Mouse (Mus musculus) Patski (cell line): ENCODE results near the gene Brca2. TPM values are rescaled to one million over a fixed set of nuclear protein-coding genes. Genes with fewer than 3 reads are reported as not detected.
A peak's percentile ranks its signal among the peaks of the same experiment; 100 is the strongest.

ENCODE experiments used
- ATAC-seq: fragments of 100-300 bp; one replicate; pipeline ENCODE4 v1.8.0; 2021
- CTCF ChIA-PET: fragments of 350-600 bp; sonication (Branson Sonifier 250); formaldehyde crosslinking; loops from one replicate; lab custom pipeline; 2022; ENCODE audit warnings: inconsistent platforms; lab: Charles Lee
- POLR2A ChIA-PET: fragments of 350-600 bp; sonication (Branson Sonifier 250); formaldehyde crosslinking; loops from one replicate; lab custom pipeline; 2022; ENCODE audit warnings: antibody characterized with exemption, inconsistent platforms; lab: Charles Lee
- DNase-seq: peaks from one replicate; pipeline ENCODE4 v3.0.0-alpha.2; 2011; ENCODE audit warnings: low read depth, low spot score
- H3K27me3 ChIP-seq: fragments of 371-371 bp; one replicate; pipeline ENCODE4 v1.5.1; 2021
- CTCF ChIP-seq: fragments of 100-300 bp; IDR thresholded peaks from one replicate; pipeline ENCODE4 v1.5.1; 2021
- in situ Hi-C: fragments of 300-500 bp; cut with MboI; formaldehyde crosslinking; loops from 3 replicates; pipeline ENCODE4 v1.11.1; 2018; ENCODE audit warnings: low pct_unique_long_range_greater_than_20kb, mixed read lengths
- polyA plus RNA-seq: library from polyadenylated mRNA; unstranded; gene quantifications from one replicate; pipeline ENCODE4 v1.2.3, GENCODE M21; 2021

The Brca2 gene
- polyA plus RNA-seq, 1 experiment from 2014 or later, result 10.6 TPM

DNA sequence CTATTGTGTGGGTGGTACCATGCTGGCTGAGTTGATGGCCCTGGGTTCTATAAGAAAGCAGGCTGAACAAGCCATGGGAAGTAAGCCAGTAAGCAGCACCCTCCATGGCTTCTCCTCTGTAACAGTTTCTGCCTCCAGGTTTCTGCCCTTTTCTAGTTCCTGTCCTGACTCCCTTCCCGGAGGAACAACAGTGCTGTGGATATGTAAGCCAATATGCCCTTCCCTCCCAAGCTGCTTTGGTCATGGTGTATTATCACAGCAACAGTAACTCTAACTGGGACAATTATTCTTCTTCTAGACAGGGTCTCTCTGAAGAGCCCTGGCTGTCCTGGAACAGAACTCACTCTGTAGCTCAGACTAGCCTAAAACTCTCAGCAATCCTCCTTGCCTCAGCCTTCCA is 88.7 kb downstream of the Brca2 start:
- no peak for ATAC-seq
- no peak for TF ChIP-seq CTCF
- DNase-seq, result no peak

GRCm38 (mm10) chr5:150611697-150612096 is 89.3 kb downstream of the Brca2 start:
- ATAC-seq (peak; percentile 81), DNase-seq (no peak)
- ChIA-PET POLR2A (no interaction called here), CTCF (interaction anchor here (1.0 to 1.7 kb wide), 3 partner anchors 12 to 27 kb away, joined by 3 to 4 read pairs (median 4); no protein-coding TSS in a partner anchor)
- no peaks in the 10 kb centered on the region for H3K27me3 ChIP-seq
- in situ Hi-C loops, result no loop called here
- no peak for TF ChIP-seq CTCF

More for the DNA sequence above, 88.7 kb downstream of the Brca2 start:
- in situ Hi-C loops, result no loop called here
- POLR2A ChIA-PET, result no interaction called here
- H3K27me3 ChIP-seq, result no peaks in the 10 kb centered on the region
- CTCF ChIA-PET, result interaction anchor here (1.0 to 1.7 kb wide), 3 partner anchors 11 to 26 kb away, joined by 3 to 4 read pairs (median 4); no protein-coding TSS in a partner anchor

DNA sequence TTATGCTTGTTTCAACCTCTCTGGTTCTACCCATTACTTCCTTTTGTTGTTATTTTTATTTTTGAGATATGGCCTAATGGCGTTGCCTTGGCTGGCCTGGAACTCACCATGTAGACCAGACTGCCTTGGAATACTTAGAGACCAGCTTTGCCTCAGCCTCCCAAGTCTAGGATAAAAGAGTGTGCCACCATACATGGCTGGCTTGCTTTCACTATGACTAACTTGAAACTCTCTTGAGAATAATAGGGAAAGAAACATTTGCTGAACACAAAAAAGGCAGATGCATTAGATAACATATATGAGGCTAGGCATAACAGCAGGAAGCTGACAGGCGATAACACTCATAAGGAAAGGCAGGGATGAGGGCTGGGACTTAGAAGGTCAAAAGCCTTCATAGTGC is 91.6 kb downstream of the Brca2 start:
- in situ Hi-C loops, result no loop called here
- ChIA-PET POLR2A (no interaction called here), CTCF (interaction anchor here (1.2 to 1.6 kb wide), 3 partner anchors 11 to 29 kb away, joined by 3 to 6 read pairs (median 4); no protein-coding TSS in a partner anchor)
- TF ChIP-seq CTCF, result no peak
- ATAC-seq, result no peak
- no peaks in the 10 kb centered on the region for H3K27me3 ChIP-seq
- DNase-seq, result no peak

- H3K27me3 ChIP-seq, result no peaks in the 10 kb centered on the region
- POLR2A ChIA-PET, result no interaction called here
- no peak for TF ChIP-seq CTCF
- ATAC-seq (no peak), DNase-seq (no peak)
- in situ Hi-C loops, result no loop called here
- CTCF ChIA-PET, result interaction anchor here (1.2 to 1.3 kb wide), 2 partner anchors 9 to 10 kb away, joined by 3 read pairs; no protein-coding TSS in a partner anchor
Observed at GRCm38 (mm10) chr5:150616216-150616615, 93.8 kb downstream of the Brca2 start.

- TF ChIP-seq CTCF, result no peak
- no peak for DNase-seq
- H3K27me3 ChIP-seq, result no peaks in the 10 kb centered on the region
- CTCF ChIA-PET, result interaction anchor here (1.2 kb wide), 1 partner anchor 10 kb away, joined by 3 read pairs; no protein-coding TSS in a partner anchor
- POLR2A ChIA-PET, result no interaction called here
- ATAC-seq, result no peak
- in situ Hi-C loops, result no loop called here
Observed at GRCm38 (mm10) chr5:150616731-150617130, 94.3 kb downstream of the Brca2 start.

GRCm38 (mm10) chr5:150618599-150619355 is 96.3 kb downstream of the Brca2 start:
- ChIA-PET POLR2A (no interaction called here), CTCF (no interaction called here)
- DNase-seq, result no peak
- no peaks in the 10 kb centered on the region for H3K27me3 ChIP-seq
- ATAC-seq, result no peak
- TF ChIP-seq CTCF, result no peak
- in situ Hi-C loops, result no loop called here

Other genes starting within 250 kb of the Brca2 start
- gene Zar1l, start 4.5 kb upstream of the Brca2 start, polyA plus RNA-seq, result not detected
- 12.3 TPM for gene N4bp2l1, start 74.6 kb downstream of the Brca2 start, polyA plus RNA-seq
- 70.0 TPM for gene N4bp2l2, start 143.6 kb downstream of the Brca2 start, polyA plus RNA-seq
- 35.1 TPM for gene Pds5b, start 151.1 kb downstream of the Brca2 start, polyA plus RNA-seq